Mouse (Mus musculus): ENCODE data around the gene Prkce. TPM values are rescaled to one million over a fixed set of nuclear protein-coding genes. Genes with fewer than 3 reads are reported as not detected.

The Prkce gene
- polyA plus RNA-seq, 1 experiment from 2014 or later, result 6.7 TPM

- Histone ChIP-seq H3K36me3 (replicated peaks; ENCODE audit: control insufficient read depth, insufficient read depth, low read depth, low read length) (no peaks in the 10 kb centered on the region; the same call in 1 of the 2 replicates), H3K27ac (replicated peaks; ENCODE audit: low read depth, low read length) (no peak overlapping the region), H3K9ac (replicated peaks; ENCODE audit: low read length) (no peak overlapping the region), H3K27me3 (ENCODE audit: control insufficient read depth, insufficient read depth, low read length) (no peaks in the 10 kb centered on the region), H3K4me3 (ENCODE audit: low read depth, low read length) (no peak overlapping the region), H3K4me2 (ENCODE audit: low read depth, low read length) (no peak overlapping the region), H3K4me1 (ENCODE audit: control insufficient read depth, insufficient read depth, low read length) (no peaks in the 10 kb centered on the region), H3K9me3 (replicated peaks; ENCODE audit: control insufficient read depth, low read length) (no peaks in the 10 kb centered on the region)
- ATAC-seq (replicated peaks; ENCODE audit: insufficient number of reproducible peaks, low FRiP score, low TSS enrichment, low read depth) (no peak), DNase-seq (ENCODE audit: low spot score) (no peak)
- 83% methylated on average over 2 of the region's 2 CpGs for WGBS
These were observed 187.7 kb downstream of the Prkce start for GRCm38 (mm10) chr17:86355318-86355717.

- 60% methylated on average over 7 of the region's 7 CpGs for WGBS
- no peak overlapping the region for H3K27ac ChIP-seq (replicated peaks; ENCODE audit: low read depth, low read length)
- ATAC-seq (replicated peaks; ENCODE audit: insufficient number of reproducible peaks, low FRiP score, low TSS enrichment, low read depth), result no peak
These were observed 188.3 kb downstream of the Prkce start for GRCm38 (mm10) chr17:86355772-86356451.

GRCm38 (mm10) chr17:86358388-86358787 is 190.8 kb downstream of the Prkce start:
- 0 out of 2 replicates have a peak, but pooled peaks have one; percentile 23 for ATAC-seq (replicated peaks; ENCODE audit: insufficient number of reproducible peaks, low FRiP score, low TSS enrichment, low read depth)
- H3K4me1 ChIP-seq (ENCODE audit: control insufficient read depth, insufficient read depth, low read length), result no peaks in the 10 kb centered on the region
- DNase-seq (ENCODE audit: low spot score), result peak; percentile 61
- no peaks in the 10 kb centered on the region for H3K27me3 ChIP-seq (ENCODE audit: control insufficient read depth, insufficient read depth, low read length)
- no peak overlapping the region for H3K4me2 ChIP-seq (ENCODE audit: low read depth, low read length)
- H3K9me3 ChIP-seq (replicated peaks; ENCODE audit: control insufficient read depth, low read length), result no peaks in the 10 kb centered on the region
- 26% methylated on average over 5 of the region's 5 CpGs for WGBS
- H3K4me3 ChIP-seq (ENCODE audit: low read depth, low read length), result no peak overlapping the region
- H3K36me3 ChIP-seq (replicated peaks; ENCODE audit: control insufficient read depth, insufficient read depth, low read depth, low read length), result no peaks in the 10 kb centered on the region; the same call in 1 of the 2 replicates
- H3K27ac ChIP-seq (replicated peaks; ENCODE audit: low read depth, low read length), result no peak overlapping the region
- H3K9ac ChIP-seq (replicated peaks; ENCODE audit: low read length), result no peak overlapping the region

More at GRCm38 (mm10) chr17:86355772-86356451, 188.3 kb downstream of the Prkce start:
- H3K27me3 ChIP-seq (ENCODE audit: control insufficient read depth, insufficient read depth, low read length), result no peaks in the 10 kb centered on the region
- DNase-seq (ENCODE audit: low spot score), result no peak
- no peaks in the 10 kb centered on the region; the same call in 1 of the 2 replicates for H3K36me3 ChIP-seq (replicated peaks; ENCODE audit: control insufficient read depth, insufficient read depth, low read depth, low read length)
- no peak overlapping the region for H3K4me3 ChIP-seq (ENCODE audit: low read depth, low read length)
- H3K9ac ChIP-seq (replicated peaks; ENCODE audit: low read length), result no peak overlapping the region
- no peaks in the 10 kb centered on the region for H3K9me3 ChIP-seq (replicated peaks; ENCODE audit: control insufficient read depth, low read length)
- no peak overlapping the region for H3K4me2 ChIP-seq (ENCODE audit: low read depth, low read length)
- H3K4me1 ChIP-seq (ENCODE audit: control insufficient read depth, insufficient read depth, low read length), result no peaks in the 10 kb centered on the region

GRCm38 (mm10) chr17:86358847-86359246 is 191.3 kb downstream of the Prkce start:
- H3K9me3 ChIP-seq (replicated peaks; ENCODE audit: control insufficient read depth, low read length), result no peaks in the 10 kb centered on the region
- no peak overlapping the region for H3K4me3 ChIP-seq (ENCODE audit: low read depth, low read length)
- H3K27me3 ChIP-seq (ENCODE audit: control insufficient read depth, insufficient read depth, low read length), result no peaks in the 10 kb centered on the region
- H3K9ac ChIP-seq (replicated peaks; ENCODE audit: low read length), result no peak overlapping the region
- ATAC-seq (replicated peaks; ENCODE audit: insufficient number of reproducible peaks, low FRiP score, low TSS enrichment, low read depth) (no peak), DNase-seq (ENCODE audit: low spot score) (no peak)
- H3K4me2 ChIP-seq (ENCODE audit: low read depth, low read length), result no peak overlapping the region
- no peaks in the 10 kb centered on the region; the same call in 1 of the 2 replicates for H3K36me3 ChIP-seq (replicated peaks; ENCODE audit: control insufficient read depth, insufficient read depth, low read depth, low read length)
- no peaks in the 10 kb centered on the region for H3K4me1 ChIP-seq (ENCODE audit: control insufficient read depth, insufficient read depth, low read length)
- H3K27ac ChIP-seq (replicated peaks; ENCODE audit: low read depth, low read length), result no peak overlapping the region
- 50% methylated on average over 4 of the region's 4 CpGs for WGBS

GRCm38 (mm10) chr17:86360849-86361248 is 193.3 kb downstream of the Prkce start:
- no peak overlapping the region for H3K4me2 ChIP-seq (ENCODE audit: low read depth, low read length)
- no peaks in the 10 kb centered on the region for H3K27me3 ChIP-seq (ENCODE audit: control insufficient read depth, insufficient read depth, low read length)
- no peaks in the 10 kb centered on the region; the same call in 1 of the 2 replicates for H3K36me3 ChIP-seq (replicated peaks; ENCODE audit: control insufficient read depth, insufficient read depth, low read depth, low read length)
- H3K9me3 ChIP-seq (replicated peaks; ENCODE audit: control insufficient read depth, low read length), result no peaks in the 10 kb centered on the region
- H3K4me1 ChIP-seq (ENCODE audit: control insufficient read depth, insufficient read depth, low read length), result no peaks in the 10 kb centered on the region
- 93% methylated on average over 3 of the region's 3 CpGs for WGBS
- H3K4me3 ChIP-seq (ENCODE audit: low read depth, low read length), result no peak overlapping the region
- DNase-seq (ENCODE audit: low spot score) (no peak), ATAC-seq (replicated peaks; ENCODE audit: insufficient number of reproducible peaks, low FRiP score, low TSS enrichment, low read depth) (no peak)
- H3K9ac ChIP-seq (replicated peaks; ENCODE audit: low read length), result no peak overlapping the region
- H3K27ac ChIP-seq (replicated peaks; ENCODE audit: low read depth, low read length), result no peak overlapping the region

- Histone ChIP-seq H3K9ac (replicated peaks; ENCODE audit: low read length) (no peak overlapping the region), H3K27me3 (ENCODE audit: control insufficient read depth, insufficient read depth, low read length) (no peaks in the 10 kb centered on the region), H3K9me3 (replicated peaks; ENCODE audit: control insufficient read depth, low read length) (no peaks in the 10 kb centered on the region), H3K4me1 (ENCODE audit: control insufficient read depth, insufficient read depth, low read length) (no peaks in the 10 kb centered on the region), H3K4me2 (ENCODE audit: low read depth, low read length) (no peak overlapping the region), H3K36me3 (replicated peaks; ENCODE audit: control insufficient read depth, insufficient read depth, low read depth, low read length) (no peaks in the 10 kb centered on the region; the same call in 1 of the 2 replicates), H3K4me3 (ENCODE audit: low read depth, low read length) (no peak overlapping the region), H3K27ac (replicated peaks; ENCODE audit: low read depth, low read length) (no peak overlapping the region)
- DNase-seq (ENCODE audit: low spot score), result no peak
- WGBS, result 67% methylated on average over 5 of the region's 5 CpGs
- no peak for ATAC-seq (replicated peaks; ENCODE audit: insufficient number of reproducible peaks, low FRiP score, low TSS enrichment, low read depth)
These were observed 195.8 kb downstream of the Prkce start for GRCm38 (mm10) chr17:86363356-86363755.

- no peak overlapping the region for H3K4me2 ChIP-seq (ENCODE audit: low read depth, low read length)
- 82% methylated on average over 16 of the region's 16 CpGs for WGBS
These were observed 196.9 kb downstream of the Prkce start for GRCm38 (mm10) chr17:86364349-86365075.

GRCm38 (mm10) chr17:86366919-86367318 is 199.3 kb downstream of the Prkce start:
- 80% methylated on average over 10 of the region's 10 CpGs for WGBS
- no peaks in the 10 kb centered on the region for H3K9me3 ChIP-seq (replicated peaks; ENCODE audit: control insufficient read depth, low read length)
- H3K27ac ChIP-seq (replicated peaks; ENCODE audit: low read depth, low read length), result no peak overlapping the region
- DNase-seq (ENCODE audit: low spot score), result no peak
- H3K9ac ChIP-seq (replicated peaks; ENCODE audit: low read length), result no peak overlapping the region
- no peak overlapping the region for H3K4me3 ChIP-seq (ENCODE audit: low read depth, low read length)
- H3K4me2 ChIP-seq (ENCODE audit: low read depth, low read length), result no peak overlapping the region
- ATAC-seq (replicated peaks; ENCODE audit: insufficient number of reproducible peaks, low FRiP score, low TSS enrichment, low read depth), result no peak
- H3K27me3 ChIP-seq (ENCODE audit: control insufficient read depth, insufficient read depth, low read length), result no peaks in the 10 kb centered on the region
- no peaks in the 10 kb centered on the region for H3K36me3 ChIP-seq (replicated peaks; ENCODE audit: control insufficient read depth, insufficient read depth, low read depth, low read length)
- no peaks in the 10 kb centered on the region for H3K4me1 ChIP-seq (ENCODE audit: control insufficient read depth, insufficient read depth, low read length)

More at GRCm38 (mm10) chr17:86364349-86365075, 196.9 kb downstream of the Prkce start:
- Histone ChIP-seq H3K9ac (replicated peaks; ENCODE audit: low read length) (no peak overlapping the region), H3K27ac (replicated peaks; ENCODE audit: low read depth, low read length) (no peak overlapping the region), H3K9me3 (replicated peaks; ENCODE audit: control insufficient read depth, low read length) (no peaks in the 10 kb centered on the region), H3K36me3 (replicated peaks; ENCODE audit: control insufficient read depth, insufficient read depth, low read depth, low read length) (no peaks in the 10 kb centered on the region; the same call in 1 of the 2 replicates), H3K4me3 (ENCODE audit: low read depth, low read length) (no peak overlapping the region), H3K4me1 (ENCODE audit: control insufficient read depth, insufficient read depth, low read length) (no peaks in the 10 kb centered on the region), H3K27me3 (ENCODE audit: control insufficient read depth, insufficient read depth, low read length) (no peaks in the 10 kb centered on the region)
- no peak for ATAC-seq (replicated peaks; ENCODE audit: insufficient number of reproducible peaks, low FRiP score, low TSS enrichment, low read depth)
- DNase-seq (ENCODE audit: low spot score), result no peak

Measured in embryonic facial prominence, embryonic 11.5 days (tissue).